Comparison of ENCODE assay signal across 11 mouse cellular contexts in genomic region chr10:94620561-94620960, GRCm38 (mm10).
"Had no signal": no experiment of that assay in that cellular context is flagged by ENCODE, and none has a peak within 500 bp of the region (broad histone marks: within the 10 kb centered on the region; RNA-seq: fewer than 3 reads in every experiment).

No protein-coding gene starts in this region.

- H3K4me2 ChIP-seq: kidney, embryonic 15.5 days; limb, embryonic 13.5 days; stomach, embryonic 15.5 days had no signal

- H3K9me3 ChIP-seq: kidney, embryonic 15.5 days; limb, embryonic 13.5 days; stomach, embryonic 15.5 days had no signal

- H3K27me3 ChIP-seq: stomach, embryonic 15.5 days had no signal

- H3K4me1 ChIP-seq: stomach, embryonic 15.5 days had no signal

- DNase-seq: kidney, adult 2 months; kidney, postnatal 14 days; left cerebral cortex, postnatal 4 days; lung, adult 18-20 months; lung, postnatal 36 days; right cerebral cortex, postnatal 14 days; thymus, postnatal 4 days had no signal

- H3K9ac ChIP-seq: kidney, embryonic 15.5 days; limb, embryonic 13.5 days; liver, embryonic 14.5 days; stomach, embryonic 15.5 days had no signal

- H3K4me3 ChIP-seq: kidney, embryonic 15.5 days; limb, embryonic 13.5 days; stomach, embryonic 15.5 days had no signal

- H3K27ac ChIP-seq: kidney, embryonic 15.5 days; limb, embryonic 13.5 days; liver, embryonic 14.5 days; stomach, embryonic 15.5 days had no signal

- H3K36me3 ChIP-seq: kidney, embryonic 15.5 days; limb, embryonic 13.5 days; stomach, embryonic 15.5 days had no signal
